Mouse (Mus musculus): ENCODE data around the gene Cinp. TPM values are rescaled to one million over a fixed set of nuclear protein-coding genes. Genes with fewer than 3 reads are reported as not detected.

Gene Cinp
- total RNA-seq, 1 experiment from 2014 or later: 47.4 TPM

- DNase-seq: no peak
These were observed 53.8 kb downstream of the Cinp start for GRCm38 (mm10) chr12:110835182-110835581.

- no peak for DNase-seq
These were observed 58.5 kb downstream of the Cinp start for GRCm38 (mm10) chr12:110830293-110831024.

- peak; percentile 20 for DNase-seq
These were observed 60.0 kb downstream of the Cinp start for GRCm38 (mm10) chr12:110828908-110829307.

Other genes starting within 250 kb of the Cinp start
- gene 1700001K19Rik, start 206.5 kb downstream of the Cinp start, total RNA-seq (2021): not detected in 2 replicates
- 325 and 436 TPM in 2 replicates for gene Hsp90aa1, start 186.4 kb downstream of the Cinp start, total RNA-seq (2021)
- gene Wdr20, start 151.2 kb downstream of the Cinp start, total RNA-seq (2021): 35.2 and 41.6 TPM in 2 replicates
- gene Mok, start 48.2 kb downstream of the Cinp start, total RNA-seq (2021): 0.93 and 1.9 TPM in 2 replicates
- gene Zfp839, start 38.9 kb downstream of the Cinp start, total RNA-seq (2021): 13.5 and 15.1 TPM in 2 replicates
- gene Tecpr2, start 119 bp upstream of the Cinp start, total RNA-seq (2021): 9.1 and 10.3 TPM in 2 replicates
- gene Ankrd9, start 89.9 kb upstream of the Cinp start, total RNA-seq (2021): 52.5 and 55.7 TPM in 2 replicates
- gene Rcor1, start 150.2 kb upstream of the Cinp start, total RNA-seq (2021): 46.4 and 48.0 TPM in 2 replicates